Mouse (Mus musculus): Measurements from ENCODE around the gene Mbtps1.

The Mbtps1 gene

GRCm38 (mm10) chr8:119557821-119558602 is 523 bp downstream of the Mbtps1 start:
- DNase-seq, result peak; percentile 76 to 88

DNA sequence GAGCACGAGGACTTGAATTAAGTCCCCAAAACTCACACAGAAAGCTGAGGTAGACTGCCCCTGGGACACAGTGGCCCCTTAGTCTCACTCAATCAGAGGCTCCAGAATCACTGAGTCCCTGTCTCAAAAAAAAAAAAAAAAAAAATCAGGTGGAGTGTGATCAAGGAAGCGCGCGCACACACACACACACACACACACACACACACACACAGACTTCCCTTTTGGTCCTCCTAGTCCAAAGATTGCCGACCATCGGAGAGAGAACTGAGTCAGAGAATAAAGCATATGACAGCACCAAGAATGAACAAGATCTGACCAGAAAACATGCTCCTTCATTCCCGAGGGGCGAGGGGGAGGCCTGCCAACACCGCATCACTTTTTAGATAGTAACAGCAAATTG is 1.4 kb downstream of the Mbtps1 start:
- DNase-seq, result peak in 1 of 2 experiments; percentile 20

- DNase-seq, result peak in 1 of 2 experiments; percentile 44
These were observed 2.7 kb downstream of the Mbtps1 start for GRCm38 (mm10) chr8:119555861-119556260.

- no peak for DNase-seq
These were observed 5.6 kb downstream of the Mbtps1 start for GRCm38 (mm10) chr8:119552967-119553366.

DNA sequence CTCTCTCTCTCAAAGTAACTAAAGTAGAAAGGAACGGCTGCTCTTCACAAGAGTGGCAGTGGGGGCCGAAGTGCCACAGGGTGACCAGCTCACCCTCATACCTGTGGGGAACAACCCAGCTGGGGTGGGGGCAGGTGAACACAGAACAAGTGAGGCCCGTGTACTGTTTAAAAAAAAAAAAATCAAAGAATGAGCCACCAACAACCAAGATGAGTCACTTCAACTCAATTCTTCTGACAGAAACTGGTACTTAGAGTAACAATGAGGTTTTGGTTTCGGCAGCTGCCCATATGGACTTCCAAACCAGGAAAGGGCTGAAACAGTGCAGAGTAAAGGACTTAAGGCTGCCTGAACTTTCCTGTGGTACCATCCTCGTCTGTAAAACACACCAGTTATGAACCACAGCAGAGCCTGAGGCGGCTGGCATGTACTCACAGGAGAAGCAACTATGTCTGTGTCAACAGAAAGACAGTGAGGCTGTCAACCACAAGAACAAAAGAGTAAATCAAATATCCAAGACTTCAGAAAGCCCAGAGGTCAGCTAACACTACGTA is 9.9 kb downstream of the Mbtps1 start:
- no peak for DNase-seq

GRCm38 (mm10) chr8:119547019-119547691 is 11.4 kb downstream of the Mbtps1 start:
- peak; percentile 43 to 55 for DNase-seq

DNA sequence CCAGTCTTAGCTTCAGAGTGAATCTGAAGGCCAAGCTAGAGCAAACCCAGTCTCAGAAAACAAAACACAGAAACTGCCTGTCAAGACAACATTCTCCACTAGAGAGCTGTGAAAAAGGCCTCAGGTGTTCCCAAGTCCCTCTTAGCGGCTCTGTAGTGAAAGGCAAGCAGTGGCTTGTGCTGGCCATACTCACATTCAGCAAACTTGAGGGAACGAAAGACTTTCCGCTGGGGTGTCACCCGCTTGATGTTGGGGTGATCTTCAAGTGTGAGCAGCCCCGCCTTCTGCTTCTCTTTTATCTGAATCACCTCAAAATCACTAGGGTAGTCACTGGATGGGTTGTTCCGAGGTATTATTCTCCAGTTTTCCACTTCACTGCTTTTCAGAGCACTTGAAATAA is 12.7 kb downstream of the Mbtps1 start:
- no peak for DNase-seq

- no peak for DNase-seq
These were observed 13.4 kb downstream of the Mbtps1 start for GRCm38 (mm10) chr8:119545180-119545579.

DNA sequence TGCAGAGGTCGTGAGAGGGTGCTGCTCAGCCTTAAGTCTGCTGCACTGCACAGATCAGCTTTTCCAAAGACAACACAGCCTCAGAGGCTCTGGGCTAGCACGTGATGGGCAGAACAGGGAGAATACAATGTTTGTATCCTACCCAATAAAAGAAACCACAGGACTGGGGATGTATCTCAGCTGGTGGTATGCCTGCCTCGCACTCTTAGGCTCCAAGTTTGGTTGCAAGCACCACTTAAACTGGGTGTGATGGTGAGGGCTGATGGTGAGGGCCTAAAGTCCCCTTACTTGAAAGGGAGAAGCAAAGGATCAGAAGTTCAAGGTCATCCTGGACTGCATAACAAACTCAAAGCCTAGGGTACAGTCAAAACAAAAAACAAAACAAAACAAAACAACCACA is 13.9 kb downstream of the Mbtps1 start:
- no peak for DNase-seq

GRCm38 (mm10) chr8:119531973-119532372 is 26.6 kb downstream of the Mbtps1 start:
- DNase-seq, result no peak

DNA sequence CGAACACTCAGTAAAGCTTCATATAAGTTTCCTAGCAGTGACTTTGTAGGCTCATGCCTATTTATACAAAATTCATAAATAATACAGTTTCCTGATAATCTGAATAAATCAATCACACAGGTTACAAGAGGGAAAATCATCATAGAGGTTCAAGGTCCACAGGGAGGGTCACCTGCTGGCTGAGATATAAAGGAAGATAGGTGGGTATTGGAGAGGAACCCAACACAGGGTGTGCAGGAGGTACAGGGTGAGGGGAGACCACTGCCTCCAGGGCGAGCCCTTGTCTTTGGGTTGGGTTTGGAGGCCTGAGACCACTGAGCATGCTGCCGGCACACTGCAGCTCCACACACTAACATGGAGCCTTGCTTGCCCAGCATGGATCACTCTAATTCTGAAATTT is 27.1 kb downstream of the Mbtps1 start:
- no peak for DNase-seq

- no peak for DNase-seq
These were observed 27.6 kb downstream of the Mbtps1 start for GRCm38 (mm10) chr8:119530937-119531336.

- no peak for DNase-seq
These were observed 29.8 kb downstream of the Mbtps1 start for GRCm38 (mm10) chr8:119528762-119529161.

DNA sequence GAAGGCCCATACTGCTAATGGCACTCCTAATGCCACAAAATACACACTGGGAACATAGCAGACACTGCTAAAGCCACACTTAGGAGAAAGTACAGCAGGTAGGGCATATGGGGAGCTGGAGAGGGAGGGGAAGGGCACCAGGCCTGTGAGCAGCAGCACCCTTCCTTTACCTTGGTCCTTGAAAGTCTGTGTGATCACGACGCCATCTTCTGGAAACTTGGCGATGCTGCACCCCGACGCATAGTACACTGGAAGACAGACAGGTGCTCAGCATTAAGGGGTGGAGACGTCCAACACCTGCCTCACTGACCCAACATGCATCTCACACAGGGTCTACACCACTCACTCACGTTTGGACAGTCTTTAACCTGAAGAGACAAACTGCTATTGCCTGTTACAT is 38.4 kb downstream of the Mbtps1 start:
- DNase-seq, result no peak

- DNase-seq, result no peak
These were observed 41.9 kb downstream of the Mbtps1 start for GRCm38 (mm10) chr8:119516674-119517073.

- DNase-seq, result no peak
These were observed 42.8 kb downstream of the Mbtps1 start for GRCm38 (mm10) chr8:119515767-119516166.

DNA sequence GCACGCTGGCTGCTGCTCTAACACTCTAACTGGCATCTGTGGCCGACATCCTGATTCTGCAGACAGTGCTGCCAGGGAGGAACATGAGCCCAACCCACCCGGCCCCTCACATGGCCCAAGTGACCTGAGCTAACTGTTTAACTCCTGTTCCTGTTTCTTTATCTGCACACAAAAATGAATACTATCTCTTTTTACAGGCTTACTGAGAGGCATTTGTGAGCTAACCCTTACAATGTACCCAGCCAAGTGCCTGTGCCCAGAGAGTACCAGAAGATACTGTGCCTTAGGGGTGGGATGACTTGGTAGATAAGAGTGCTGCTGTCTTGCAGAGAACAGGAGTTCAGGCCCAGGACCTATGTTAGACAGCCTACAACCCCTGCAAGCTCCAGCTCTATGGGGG is 43.6 kb downstream of the Mbtps1 start:
- no peak for DNase-seq

- no peak for DNase-seq
These were observed 45.1 kb downstream of the Mbtps1 start for GRCm38 (mm10) chr8:119513405-119513804.

GRCm38 (mm10) chr8:119511722-119512121 is 46.8 kb downstream of the Mbtps1 start:
- DNase-seq, result no peak

GRCm38 (mm10) chr8:119510471-119510870 is 48.1 kb downstream of the Mbtps1 start:
- no peak for DNase-seq

DNA sequence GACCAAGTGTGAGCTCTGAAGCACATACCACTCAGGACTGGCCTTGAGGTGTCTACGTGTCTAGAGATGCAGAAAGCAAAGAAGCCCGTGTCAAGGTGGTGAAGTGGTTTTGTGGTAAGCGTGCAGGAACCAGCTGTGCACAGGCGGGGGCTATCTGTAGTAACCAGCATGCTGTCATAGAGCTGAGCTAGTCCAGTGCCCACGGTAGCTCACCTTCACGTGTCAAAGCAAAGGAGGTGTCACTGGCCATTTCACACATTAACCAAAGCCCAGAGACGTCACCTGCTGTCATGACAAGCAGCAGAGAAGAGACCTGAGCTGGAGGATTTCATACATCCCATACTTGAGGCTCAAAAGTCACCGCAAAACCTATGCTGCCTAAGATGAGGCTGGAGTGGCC is 52.4 kb downstream of the Mbtps1 start:
- DNase-seq, result no peak

GRCm38 (mm10) chr8:119505488-119505887 is 53.0 kb downstream of the Mbtps1 start:
- no peak for DNase-seq

- DNase-seq, result no peak
These were observed 55.3 kb downstream of the Mbtps1 start for GRCm38 (mm10) chr8:119503191-119503767.

- peak in 1 of 2 experiments; percentile 13 for DNase-seq
These were observed 56.4 kb downstream of the Mbtps1 start for GRCm38 (mm10) chr8:119502111-119502510.
